27 mouse cellular contexts compared by ENCODE assay signal in genomic region chr3:79672188-79672587, GRCm38 (mm10). TPM values are rescaled to one million over a fixed set of nuclear protein-coding genes. Genes with fewer than 3 reads are reported as not detected.
DNase-seq lines count a peak whose midpoint lies in the region; ATAC-seq and TF ChIP-seq lines count a peak whose summit lies in the region.
"Had no signal": no experiment of that assay in that cellular context is flagged by ENCODE, and none has a peak within 500 bp of the region (broad histone marks: within the 10 kb centered on the region; RNA-seq: fewer than 3 reads in every experiment).

No protein-coding gene starts in this region.

- no peak overlapping the region for H3K27ac ChIP-seq in embryonic facial prominence, embryonic 11.5 days (replicated peaks; ENCODE audit: low read depth, low read length)
- no peak overlapping the region for H3K27ac ChIP-seq in embryonic facial prominence, embryonic 10.5 days (replicated peaks)
- no peak overlapping the region for H3K27ac ChIP-seq in kidney, embryonic 15.5 days
- 0 out of 2 replicates have a peak overlapping the region, but pooled peaks have one; percentile 4 for H3K27ac ChIP-seq in limb, embryonic 10.5 days
- H3K27ac ChIP-seq in limb, embryonic 13.5 days = no peak overlapping the region
- no peak overlapping the region for H3K27ac ChIP-seq in hindbrain, postnatal 0 days
- H3K27ac ChIP-seq: embryonic facial prominence, embryonic 12.5 days; embryonic facial prominence, embryonic 15.5 days; forebrain, embryonic 13.5 days; heart, embryonic 10.5 days; heart, embryonic 13.5 days; hindbrain, embryonic 14.5 days had no signal

- no peaks in the 10 kb centered on the region for H3K27me3 ChIP-seq in embryonic facial prominence, embryonic 11.5 days (ENCODE audit: control insufficient read depth, insufficient read depth, low read length)
- H3K27me3 ChIP-seq in embryonic facial prominence, embryonic 10.5 days (replicated peaks; ENCODE audit: low read depth, poor library complexity, severe bottlenecking) = no peaks in the 10 kb centered on the region
- H3K27me3 ChIP-seq in kidney, embryonic 15.5 days = no peaks in the 10 kb centered on the region
- H3K27me3 ChIP-seq in limb, embryonic 10.5 days (ENCODE audit: low read depth, poor library complexity, severe bottlenecking) = no peaks in the 10 kb centered on the region
- no peaks in the 10 kb centered on the region for H3K27me3 ChIP-seq in limb, embryonic 13.5 days
- no peaks in the 10 kb centered on the region for H3K27me3 ChIP-seq in hindbrain, postnatal 0 days (ENCODE audit: insufficient read depth, low read length)
- H3K27me3 ChIP-seq: CH12.LX; embryonic facial prominence, embryonic 12.5 days; embryonic facial prominence, embryonic 15.5 days; forebrain, embryonic 13.5 days; heart, embryonic 13.5 days; Patski had no signal

- 69% methylated on average over 16 of the region's 16 CpGs for WGBS in embryonic facial prominence, embryonic 11.5 days
- WGBS in embryonic facial prominence, embryonic 10.5 days = 79% methylated on average over 16 of the region's 16 CpGs
- 51% methylated on average over 16 of the region's 16 CpGs for WGBS in kidney, embryonic 15.5 days
- WGBS in limb, embryonic 10.5 days = 76% methylated on average over 16 of the region's 16 CpGs
- WGBS in limb, embryonic 13.5 days = 57% methylated on average over 16 of the region's 16 CpGs
- 81% methylated on average over 16 of the region's 16 CpGs for whole genome bisulfite sequencing in hindbrain, postnatal 0 days

- H3K9me3 ChIP-seq in embryonic facial prominence, embryonic 11.5 days (replicated peaks; ENCODE audit: control insufficient read depth, low read length) = no peaks in the 10 kb centered on the region
- H3K9me3 ChIP-seq in embryonic facial prominence, embryonic 10.5 days = no peaks in the 10 kb centered on the region
- H3K9me3 ChIP-seq in kidney, embryonic 15.5 days (replicated peaks) = no peaks in the 10 kb centered on the region
- H3K9me3 ChIP-seq in limb, embryonic 10.5 days (replicated peaks) = no peaks in the 10 kb centered on the region
- no peaks in the 10 kb centered on the region for H3K9me3 ChIP-seq in limb, embryonic 13.5 days
- H3K9me3 ChIP-seq in hindbrain, postnatal 0 days (ENCODE audit: low read length) = no peaks in the 10 kb centered on the region
- H3K9me3 ChIP-seq: embryonic facial prominence, embryonic 12.5 days; embryonic facial prominence, embryonic 15.5 days; forebrain, embryonic 13.5 days; G1E; heart, embryonic 10.5 days; heart, embryonic 13.5 days had no signal

- peak; percentile 36 for DNase-seq in embryonic facial prominence, embryonic 11.5 days (ENCODE audit: low spot score)
- no peak for DNase-seq in embryonic facial prominence, embryonic 10.5 days (ENCODE audit: low spot score)
- DNase-seq in kidney, adult 18-20 months = no peak
- DNase-seq in limb, embryonic 10.5 days (ENCODE audit: low spot score) = no peak
- DNase-seq in hindbrain, postnatal 0 days (ENCODE audit: low spot score) = no peak
- DNase-seq: adrenal gland, postnatal 10 days; adrenal gland, postnatal 36 days; B cell, adult 2 months; cerebellum, adult 18-20 months; cerebellum, postnatal 14 days; gastrocnemius, postnatal 10 days; gastrocnemius, postnatal 36 days; heart, adult 18-20 months; heart, postnatal 14 days; heart, postnatal 4 days had no signal

- no peak overlapping the region for H3K4me3 ChIP-seq in embryonic facial prominence, embryonic 11.5 days (ENCODE audit: low read depth, low read length)
- no peak overlapping the region for H3K4me3 ChIP-seq in embryonic facial prominence, embryonic 10.5 days
- H3K4me3 ChIP-seq in kidney, embryonic 15.5 days (replicated peaks) = no peak overlapping the region
- no peak overlapping the region for H3K4me3 ChIP-seq in limb, embryonic 10.5 days
- no peak overlapping the region for H3K4me3 ChIP-seq in limb, embryonic 13.5 days
- H3K4me3 ChIP-seq in hindbrain, postnatal 0 days (ENCODE audit: low read length) = no peak overlapping the region
- H3K4me3 ChIP-seq: embryonic facial prominence, embryonic 12.5 days; embryonic facial prominence, embryonic 15.5 days; forebrain, embryonic 13.5 days; heart, embryonic 10.5 days; heart, embryonic 13.5 days had no signal

- no peak overlapping the region for H3K9ac ChIP-seq in embryonic facial prominence, embryonic 11.5 days (replicated peaks; ENCODE audit: low read length)
- H3K9ac ChIP-seq in kidney, embryonic 15.5 days = no peak overlapping the region
- no peak overlapping the region for H3K9ac ChIP-seq in limb, embryonic 13.5 days
- no peak overlapping the region for H3K9ac ChIP-seq in hindbrain, postnatal 0 days (replicated peaks; ENCODE audit: low read length)
- H3K9ac ChIP-seq: embryonic facial prominence, embryonic 12.5 days; embryonic facial prominence, embryonic 15.5 days; forebrain, embryonic 13.5 days; heart, embryonic 13.5 days; hindbrain, embryonic 14.5 days had no signal

- no peak overlapping the region for H3K4me2 ChIP-seq in embryonic facial prominence, embryonic 11.5 days (ENCODE audit: low read depth, low read length)
- H3K4me2 ChIP-seq in kidney, embryonic 15.5 days = no peak overlapping the region
- no peak overlapping the region for H3K4me2 ChIP-seq in limb, embryonic 13.5 days (replicated peaks)
- H3K4me2 ChIP-seq in hindbrain, postnatal 0 days (ENCODE audit: low read depth, low read length) = no peak overlapping the region
- H3K4me2 ChIP-seq: embryonic facial prominence, embryonic 12.5 days; embryonic facial prominence, embryonic 15.5 days; forebrain, embryonic 13.5 days; heart, embryonic 13.5 days; hindbrain, embryonic 14.5 days had no signal

- no peak for ATAC-seq in embryonic facial prominence, embryonic 11.5 days (replicated peaks; ENCODE audit: insufficient number of reproducible peaks, low FRiP score, low TSS enrichment, low read depth)
- ATAC-seq in kidney, embryonic 15.5 days (replicated peaks; ENCODE audit: low FRiP score) = 0 out of 2 replicates have a peak, but pooled peaks have one; percentile 49
- 0 out of 2 replicates have a peak, but pooled peaks have one; percentile 24 for ATAC-seq in limb, embryonic 13.5 days (ENCODE audit: low FRiP score, low read depth)
- ATAC-seq in hindbrain, postnatal 0 days = no peak
- ATAC-seq: forebrain, embryonic 16.5 days; Patski had no signal

- no peak for TF ChIP-seq CTCF in hindbrain, postnatal 0 days (IDR thresholded peaks at IDR 0.05; ENCODE audit: low read depth)

- no peaks in the 10 kb centered on the region for H3K36me3 ChIP-seq in embryonic facial prominence, embryonic 11.5 days (replicated peaks; ENCODE audit: control insufficient read depth, insufficient read depth, low read depth, low read length)
- H3K36me3 ChIP-seq in embryonic facial prominence, embryonic 10.5 days (replicated peaks) = no peaks in the 10 kb centered on the region
- H3K36me3 ChIP-seq in kidney, embryonic 15.5 days = no peaks in the 10 kb centered on the region
- H3K36me3 ChIP-seq in limb, embryonic 10.5 days = no peaks in the 10 kb centered on the region
- no peaks in the 10 kb centered on the region for H3K36me3 ChIP-seq in limb, embryonic 13.5 days
- H3K36me3 ChIP-seq in hindbrain, postnatal 0 days (ENCODE audit: insufficient read depth, low read length) = no peaks in the 10 kb centered on the region
- H3K36me3 ChIP-seq: embryonic facial prominence, embryonic 12.5 days; embryonic facial prominence, embryonic 15.5 days; G1E; heart, embryonic 10.5 days; heart, embryonic 13.5 days had no signal

- H3K4me1 ChIP-seq in embryonic facial prominence, embryonic 11.5 days (ENCODE audit: control insufficient read depth, insufficient read depth, low read length) = no peaks in the 10 kb centered on the region
- peaks cover 6% of the 10 kb centered on the region; the same call in 1 of the 2 replicates for H3K4me1 ChIP-seq in embryonic facial prominence, embryonic 10.5 days
- peaks cover 2% of the 10 kb centered on the region; the same call in 1 of the 2 replicates for H3K4me1 ChIP-seq in kidney, embryonic 15.5 days
- peaks cover 10% of the 10 kb centered on the region for H3K4me1 ChIP-seq in limb, embryonic 10.5 days
- peaks cover 4% of the 10 kb centered on the region; the same call in 1 of the 2 replicates for H3K4me1 ChIP-seq in limb, embryonic 13.5 days
- no peaks in the 10 kb centered on the region for H3K4me1 ChIP-seq in hindbrain, postnatal 0 days (ENCODE audit: insufficient read depth, low read length)
- H3K4me1 ChIP-seq: embryonic facial prominence, embryonic 12.5 days; embryonic facial prominence, embryonic 15.5 days; forebrain, embryonic 13.5 days; heart, embryonic 10.5 days; heart, embryonic 13.5 days had no signal

RNA-seq across cellular contexts. Expression of gene Etfdh, which starts 42.9 kb away (rescaled TPM):
- polyA plus RNA-seq in embryonic facial prominence, embryonic 11.5 days (2014; fragmentation: Nextera tagmentation; extraction: Ambion mirVana) = 54.2 and 56.5 TPM in 2 replicates
- polyA plus RNA-seq in embryonic facial prominence, embryonic 10.5 days (2016; fragmentation: Nextera tagmentation; extraction: Ambion mirVana) = 45.3 and 48.4 TPM in 2 replicates
- 64.9 and 67.4 TPM in 2 replicates for polyA plus RNA-seq in kidney, embryonic 15.5 days (2015; fragmentation: Nextera tagmentation; extraction: Ambion mirVana)
- polyA plus RNA-seq in limb, embryonic 10.5 days (2016; fragmentation: Nextera tagmentation; extraction: Ambion mirVana) = 34.6 and 40.8 TPM in 2 replicates
- 53.8 and 57.4 TPM in 2 replicates for polyA plus RNA-seq in limb, embryonic 13.5 days (2015; fragmentation: Nextera tagmentation; extraction: Ambion mirVana)
- total RNA-seq in hindbrain, postnatal 0 days (2014; rRNA removed) = 24.0 and 24.6 TPM in 2 replicates
- polyA plus RNA-seq in hindbrain, postnatal 0 days (2015; fragmentation: Nextera tagmentation; extraction: Ambion mirVana) = 45.2 and 46.3 TPM in 2 replicates

RNA-seq across cellular contexts. Expression of gene 4930579G24Rik, which starts 43.3 kb away (rescaled TPM):
- 39.2 and 43.5 TPM in 2 replicates for polyA plus RNA-seq in embryonic facial prominence, embryonic 11.5 days (2014; fragmentation: Nextera tagmentation; extraction: Ambion mirVana)
- 33.0 and 34.4 TPM in 2 replicates for polyA plus RNA-seq in embryonic facial prominence, embryonic 10.5 days (2016; fragmentation: Nextera tagmentation; extraction: Ambion mirVana)
- 30.7 and 33.0 TPM in 2 replicates for polyA plus RNA-seq in kidney, embryonic 15.5 days (2015; fragmentation: Nextera tagmentation; extraction: Ambion mirVana)
- polyA plus RNA-seq in limb, embryonic 10.5 days (2016; fragmentation: Nextera tagmentation; extraction: Ambion mirVana) = 30.8 and 33.4 TPM in 2 replicates
- 35.5 and 35.9 TPM in 2 replicates for polyA plus RNA-seq in limb, embryonic 13.5 days (2015; fragmentation: Nextera tagmentation; extraction: Ambion mirVana)
- total RNA-seq in hindbrain, postnatal 0 days (2014; rRNA removed) = 3.9 and 6.8 TPM in 2 replicates
- polyA plus RNA-seq in hindbrain, postnatal 0 days (2015; fragmentation: Nextera tagmentation; extraction: Ambion mirVana) = 6.5 and 7.0 TPM in 2 replicates

Comparison
In these comparisons a context has a peak if more than half of its experiments do, and no peak if none do; other contexts are left out.
1. ATAC-seq: peak in kidney, embryonic 15.5 days (single experiment) and limb, embryonic 13.5 days (single experiment); none in embryonic facial prominence, embryonic 11.5 days (single experiment) and hindbrain, postnatal 0 days (single experiment).